Mouse (Mus musculus) kidney, embryonic 16.5 days (tissue): Measurements from ENCODE around the gene Gpbar1. TPM values are rescaled to one million over a fixed set of nuclear protein-coding genes. Genes with fewer than 3 reads are reported as not detected.
"Not testable (repeated sequence)": the region's sequence is repeated elsewhere in the genome, so short reads cannot be mapped to it uniquely, and the experiment has no call there.

Source experiments
- ATAC-seq: fragments of 200-750 bp; cut with Nextera tagmentation; 2 replicates; pipeline ENCODE4 v1.8.0; 2017; ENCODE audit warnings: moderate TSS enrichment; ENCODE audit not compliant: low FRiP score, low TSS enrichment
- H3K27ac ChIP-seq: fragments of 300-500 bp; sonication (generic); 2 replicates; pipeline ENCODE4 v1.5.1; 2014; ENCODE audit warnings: low read length
- H3K27me3 ChIP-seq: fragments of 300-500 bp; sonication (generic); 2 replicates; pipeline ENCODE4 v1.6.1; 2014; ENCODE audit warnings: low read length, control low read depth, mixed read lengths; ENCODE audit not compliant: insufficient read depth
- H3K36me3 ChIP-seq: fragments of 300-500 bp; sonication (generic); 2 replicates; pipeline ENCODE4 v1.6.1; 2014; ENCODE audit warnings: low read length, control low read depth, mixed read lengths; ENCODE audit not compliant: insufficient read depth
- H3K4me1 ChIP-seq: fragments of 300-500 bp; sonication (generic); 2 replicates; pipeline ENCODE4 v1.6.1; 2014; ENCODE audit warnings: low read length, control low read depth, mixed read lengths; ENCODE audit not compliant: insufficient read depth
- H3K4me2 ChIP-seq: fragments of 300-500 bp; sonication (generic); replicated peaks from 2 replicates; pipeline ENCODE4 v1.6.1; 2014; ENCODE audit warnings: low read depth, low read length
- H3K4me3 ChIP-seq: fragments of 300-500 bp; sonication (generic); 2 replicates; pipeline ENCODE4 v1.5.1; 2014; ENCODE audit warnings: mild to moderate bottlenecking, low read length
- H3K9ac ChIP-seq: fragments of 300-500 bp; sonication (generic); replicated peaks from 2 replicates; pipeline ENCODE4 v1.6.1; 2014; ENCODE audit warnings: low read length
- H3K9me3 ChIP-seq: fragments of 300-500 bp; sonication (generic); 2 replicates; pipeline ENCODE4 v1.6.1; 2016; ENCODE audit warnings: low read length, control low read depth
- WGBS: fragments of 180-500 bp; shearing (Covaris S2); extraction: QIAGEN DNeasy Blood & Tissue Kit; methylation state at CpG from one replicate; pipeline ENCODE4 v1.1.7; 2014; 5-methylcytosine and 5-hydroxymethylcytosine counted together
- polyA plus RNA-seq: library from polyadenylated mRNA; unstranded; fragments of >200 nt; fragmentation: Nextera tagmentation; extraction: Ambion mirVana; gene quantifications from 2 replicates; pipeline ENCODE4 v1.2.1, GENCODE M21; 2015

The Gpbar1 gene
- polyA plus RNA-seq, 1 experiment from 2014 or later: 1.9 TPM

GRCm38 (mm10) chr1:74284543-74285160 is 6.3 kb downstream of the Gpbar1 start, which contains the start of the genes Aamp and Pnkd:
Aamp (minus strand) TSS chr1:74284738.
Pnkd (plus strand) TSS chr1:74284930.
- peak; percentile 97 for ATAC-seq
- Histone ChIP-seq H3K9ac (peak within 1 kb of the TSS; percentile 83), H3K9me3 (no peaks in the 10 kb centered on the region), H3K4me2 (peak within 1 kb of the TSS; percentile 94), H3K4me1 (peaks cover 22% of the 10 kb centered on the region), H3K27ac (peak within 1 kb of the TSS; percentile 68), H3K36me3 (peaks cover 52% of the 10 kb centered on the region), H3K4me3 (peak within 1 kb of the TSS; percentile 85), H3K27me3 (no peaks in the 10 kb centered on the region)
- WGBS: 0% methylated on average over 56 of the region's 56 CpGs

DNA sequence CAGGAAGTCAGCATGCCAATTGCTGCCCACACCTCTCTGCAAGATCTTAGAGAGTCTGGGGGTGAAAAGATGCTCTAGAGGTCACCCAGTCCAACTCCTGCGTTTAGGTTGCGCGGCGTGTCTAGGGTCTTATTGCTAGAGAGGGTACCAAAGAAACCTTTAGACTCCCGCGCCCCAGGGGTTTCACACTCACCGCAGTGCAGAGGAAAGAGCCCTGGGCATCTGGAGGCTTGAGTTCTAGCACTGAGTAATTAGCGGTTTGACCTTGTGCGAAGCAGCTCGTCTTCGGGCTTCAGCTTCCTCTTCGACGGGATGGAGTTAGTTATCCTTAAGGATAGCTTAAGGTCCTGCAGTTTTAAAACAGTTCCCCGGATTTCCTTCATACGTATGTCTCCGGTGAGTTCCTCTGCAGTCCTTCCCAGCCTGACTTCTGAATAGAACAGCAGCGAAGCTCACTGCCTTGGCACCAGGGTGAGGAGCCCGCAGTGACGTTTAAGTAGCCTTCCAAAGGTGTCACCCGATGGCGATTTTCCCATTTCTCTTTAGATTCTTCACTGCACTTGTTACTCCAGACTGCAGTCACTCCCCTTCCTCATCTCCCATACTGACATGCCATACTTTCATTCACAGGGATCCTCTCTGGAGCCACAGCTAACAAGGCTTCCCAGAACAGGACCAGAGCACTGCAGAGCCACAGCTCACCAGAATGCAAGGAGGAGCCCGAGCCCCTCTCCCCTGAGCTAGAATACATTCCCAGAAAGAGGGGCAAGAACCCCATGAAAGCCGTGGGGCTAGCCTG is 7.1 kb downstream of the Gpbar1 start:
- H3K36me3 ChIP-seq: peaks cover 52% of the 10 kb centered on the region
- no peak; the same call in 1 of the 2 replicates for ATAC-seq
- peak overlapping the region; percentile 85 for H3K4me3 ChIP-seq
- 4% methylated on average over 23 of the region's 23 CpGs for WGBS
- H3K27ac ChIP-seq: 0 out of 2 replicates have a peak overlapping the region, but pooled peaks have one; percentile 4
- no peaks in the 10 kb centered on the region for H3K9me3 ChIP-seq
- H3K27me3 ChIP-seq: no peaks in the 10 kb centered on the region
- peaks cover 22% of the 10 kb centered on the region for H3K4me1 ChIP-seq
- peak overlapping the region; percentile 78 for H3K9ac ChIP-seq
- peak overlapping the region; percentile 75 for H3K4me2 ChIP-seq

- peaks cover 47% of the 10 kb centered on the region for H3K36me3 ChIP-seq
- not testable (repeated sequence) for H3K27ac ChIP-seq, H3K4me2 ChIP-seq
Observed at GRCm38 (mm10) chr1:74286869-74287607, 8.7 kb downstream of the Gpbar1 start.

DNA sequence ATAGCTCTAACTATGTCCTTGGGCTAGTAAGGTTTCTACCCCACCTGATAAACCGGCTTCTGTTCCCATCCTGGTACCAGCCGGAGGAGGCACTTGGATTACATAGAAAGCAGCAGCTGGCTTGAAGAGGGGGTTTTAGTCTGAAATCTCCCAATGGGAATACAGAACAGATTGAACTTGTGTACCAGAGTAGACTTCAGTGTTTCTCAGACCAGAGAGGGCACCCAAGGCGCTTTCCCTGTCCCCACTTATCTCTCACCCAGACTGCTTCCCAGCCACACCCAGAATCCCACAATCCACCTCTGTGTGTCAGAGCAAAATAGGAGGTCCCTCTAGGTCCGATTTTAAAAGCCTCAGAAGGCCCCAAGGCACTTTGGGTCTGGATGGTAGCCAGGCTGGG is 10.0 kb downstream of the Gpbar1 start:
- 85% methylated on average over 4 of the region's 4 CpGs for WGBS
- H3K9ac ChIP-seq: 0 out of 2 replicates have a peak overlapping the region, but pooled peaks have one; percentile 6
- peaks cover 42% of the 10 kb centered on the region for H3K36me3 ChIP-seq
- no peak overlapping the region for H3K4me2 ChIP-seq
- no peak overlapping the region for H3K27ac ChIP-seq
- H3K27me3 ChIP-seq: no peaks in the 10 kb centered on the region
- H3K4me1 ChIP-seq: peaks cover 14% of the 10 kb centered on the region
- H3K4me3 ChIP-seq: no peak overlapping the region
- no peak for ATAC-seq
- H3K9me3 ChIP-seq: no peaks in the 10 kb centered on the region

More at GRCm38 (mm10) chr1:74286869-74287607, 8.7 kb downstream of the Gpbar1 start:
- 61% methylated on average over 15 of the region's 17 CpGs for WGBS
- not testable (repeated sequence) for H3K9ac ChIP-seq, ATAC-seq, H3K9me3 ChIP-seq, H3K27me3 ChIP-seq, H3K4me3 ChIP-seq
- peaks cover 22% of the 10 kb centered on the region for H3K4me1 ChIP-seq

GRCm38 (mm10) chr1:74289248-74289647 is 10.9 kb downstream of the Gpbar1 start:
- no peaks in the 10 kb centered on the region for H3K9me3 ChIP-seq
- H3K4me2 ChIP-seq: no peak overlapping the region
- H3K36me3 ChIP-seq: peaks cover 51% of the 10 kb centered on the region
- H3K27ac ChIP-seq: no peak overlapping the region
- H3K9ac ChIP-seq: no peak overlapping the region
- 81% methylated on average over 9 of the region's 9 CpGs for WGBS
- H3K4me1 ChIP-seq: peaks cover 8% of the 10 kb centered on the region
- no peak for ATAC-seq
- H3K27me3 ChIP-seq: no peaks in the 10 kb centered on the region
- no peak overlapping the region for H3K4me3 ChIP-seq

DNA sequence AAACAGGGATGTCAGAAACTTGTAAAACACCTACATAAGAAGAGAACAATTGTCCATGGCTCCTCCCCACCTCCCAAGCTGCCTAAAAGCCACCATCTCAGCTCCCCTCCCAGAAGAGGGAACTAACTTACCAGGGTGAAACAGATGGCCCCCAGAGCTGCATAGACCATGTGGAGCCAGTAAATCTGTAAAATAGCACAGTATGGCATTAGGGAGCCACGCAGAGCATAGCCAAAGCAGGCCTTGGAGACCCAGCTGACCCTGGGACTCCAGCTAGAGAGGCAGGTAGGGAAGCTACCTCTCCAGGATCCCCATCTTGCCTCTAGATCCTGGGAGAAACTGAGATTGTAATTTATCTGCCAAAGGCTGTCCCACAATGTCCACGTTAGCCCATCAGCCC is 11.4 kb downstream of the Gpbar1 start:
- Histone ChIP-seq H3K4me1 (peaks cover 10% of the 10 kb centered on the region), H3K9me3 (no peaks in the 10 kb centered on the region), H3K4me3 (no peak overlapping the region), H3K4me2 (no peak overlapping the region), H3K27me3 (no peaks in the 10 kb centered on the region), H3K27ac (no peak overlapping the region), H3K36me3 (peaks cover 53% of the 10 kb centered on the region), H3K9ac (no peak overlapping the region)
- no peak for ATAC-seq
- WGBS: 87% methylated on average over 2 of the region's 2 CpGs

DNA sequence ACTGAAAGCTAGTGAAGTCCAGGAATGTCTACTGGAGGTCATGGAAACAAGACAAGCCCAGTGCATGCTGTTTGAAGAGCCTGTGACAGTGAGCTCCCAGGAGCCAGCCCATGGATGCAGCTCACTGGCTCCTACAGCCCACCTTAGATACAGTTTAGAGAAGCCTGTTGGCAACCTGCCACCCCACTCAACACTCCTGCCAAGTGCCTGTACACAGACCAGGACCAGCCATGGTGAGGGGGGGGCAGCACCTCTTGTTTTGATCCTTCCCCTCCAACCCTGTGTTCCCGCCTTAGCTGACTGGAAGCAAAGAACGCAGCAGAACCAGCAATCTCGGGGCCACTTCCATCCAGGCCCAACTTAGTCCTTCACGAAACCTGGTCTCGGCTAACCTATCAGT is 11.8 kb downstream of the Gpbar1 start:
- no peaks in the 10 kb centered on the region for H3K27me3 ChIP-seq
- no peak overlapping the region for H3K9ac ChIP-seq
- no peak overlapping the region for H3K4me3 ChIP-seq
- ATAC-seq: no peak
- peaks cover 14% of the 10 kb centered on the region for H3K4me1 ChIP-seq
- peaks cover 53% of the 10 kb centered on the region for H3K36me3 ChIP-seq
- no peak overlapping the region for H3K27ac ChIP-seq
- H3K4me2 ChIP-seq: no peak overlapping the region
- no peaks in the 10 kb centered on the region for H3K9me3 ChIP-seq
- whole genome bisulfite sequencing: 94% methylated on average over 5 of the region's 5 CpGs

GRCm38 (mm10) chr1:74292331-74293020 is 14.1 kb downstream of the Gpbar1 start:
- H3K27ac ChIP-seq: no peak overlapping the region
- H3K9me3 ChIP-seq: no peaks in the 10 kb centered on the region
- 91% methylated on average over 11 of the region's 11 CpGs for WGBS
- H3K4me3 ChIP-seq: no peak overlapping the region
- H3K4me1 ChIP-seq: peaks cover 30% of the 10 kb centered on the region
- H3K27me3 ChIP-seq: no peaks in the 10 kb centered on the region
- peaks cover 53% of the 10 kb centered on the region for H3K36me3 ChIP-seq
- ATAC-seq: no peak
- no peak overlapping the region for H3K9ac ChIP-seq
- H3K4me2 ChIP-seq: no peak overlapping the region

DNA sequence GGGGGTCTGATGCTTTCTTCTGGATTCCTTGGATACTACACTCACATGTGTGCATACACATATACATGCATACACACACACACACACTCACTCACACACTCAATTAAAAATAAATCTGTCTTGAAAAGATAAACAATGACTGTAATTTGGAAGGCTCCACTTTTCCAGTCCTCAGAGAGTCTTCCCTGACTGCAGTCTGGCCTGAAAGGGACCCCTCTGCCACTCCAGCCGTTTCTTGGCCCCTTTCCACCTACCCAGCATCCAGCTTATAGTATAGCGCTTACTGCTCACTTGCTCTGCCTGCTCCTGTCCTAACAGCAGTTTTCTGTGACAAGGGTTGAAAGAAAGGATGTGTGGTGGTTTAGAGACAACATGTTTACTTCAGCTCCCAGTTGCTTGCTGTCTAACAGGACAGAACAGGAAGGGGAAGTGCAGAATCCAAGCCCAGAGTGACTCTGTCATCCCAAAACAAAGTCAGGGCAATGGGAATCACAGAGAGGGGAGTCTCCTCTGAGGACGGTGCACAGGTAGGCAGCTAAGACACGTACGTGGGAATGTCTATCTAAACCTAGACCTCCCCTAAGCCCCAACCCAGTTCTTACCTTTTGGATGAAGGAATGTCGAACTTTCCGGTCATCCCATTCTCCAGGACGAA is 15.1 kb downstream of the Gpbar1 start:
- Histone ChIP-seq H3K4me1 (peaks cover 34% of the 10 kb centered on the region), H3K36me3 (peaks cover 50% of the 10 kb centered on the region), H3K4me2 (no peak overlapping the region), H3K9me3 (no peaks in the 10 kb centered on the region), H3K4me3 (no peak overlapping the region), H3K9ac (no peak overlapping the region), H3K27me3 (no peaks in the 10 kb centered on the region), H3K27ac (peak overlapping the region; percentile 24; the same call in 1 of the 2 replicates)
- WGBS: 79% methylated on average over 8 of the region's 8 CpGs
- no peak for ATAC-seq
